Comparison of ENCODE assay signal across 11 mouse cellular contexts in the genomic region with DNA sequence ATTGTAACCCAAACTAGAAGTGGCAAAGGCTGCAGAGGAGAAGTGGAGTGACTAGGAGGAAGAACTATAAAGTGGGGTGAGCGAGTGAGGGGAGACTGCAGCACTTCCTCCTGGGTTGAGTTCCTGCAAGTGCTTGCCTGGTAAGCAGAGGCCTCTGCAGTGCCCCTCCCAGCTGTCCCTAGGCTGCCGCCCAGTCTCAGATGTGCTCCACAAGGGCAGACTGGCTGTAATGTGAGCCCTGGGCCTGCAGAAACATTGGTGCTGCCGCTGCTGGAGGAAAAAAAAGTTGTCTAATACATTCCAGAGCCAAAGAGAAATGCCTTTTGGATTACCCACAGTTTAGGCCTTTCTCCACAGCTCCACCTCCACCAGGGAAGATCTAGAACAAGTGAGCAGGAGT. TPM values are rescaled to one million over a fixed set of nuclear protein-coding genes. Genes with fewer than 3 reads are reported as not detected.
DNase-seq lines count a peak whose midpoint lies in the region; ATAC-seq and TF ChIP-seq lines count a peak whose summit lies in the region.
"Had no signal": no experiment of that assay in that cellular context is flagged by ENCODE, and none has a peak within 500 bp of the region (broad histone marks: within the 10 kb centered on the region; RNA-seq: fewer than 3 reads in every experiment).

No protein-coding gene starts in this region.

- no peak for ATAC-seq in kidney, postnatal 0 days (replicated peaks; ENCODE audit: low FRiP score, low read depth)
- no peak for ATAC-seq in embryonic facial prominence, embryonic 13.5 days (ENCODE audit: insufficient number of reproducible peaks, insufficient read depth, low FRiP score, low TSS enrichment, low read depth)
- ATAC-seq in heart, embryonic 15.5 days (replicated peaks; ENCODE audit: insufficient number of reproducible peaks, insufficient read depth, low FRiP score, low read depth) = no peak

- H3K27ac ChIP-seq in kidney, postnatal 0 days = no peak overlapping the region
- H3K27ac ChIP-seq in embryonic facial prominence, embryonic 13.5 days = peak overlapping the region; percentile 68
- peak overlapping the region; percentile 66 for H3K27ac ChIP-seq in heart, embryonic 15.5 days
- H3K27ac ChIP-seq: hindbrain, embryonic 13.5 days; kidney, embryonic 15.5 days had no signal

- no peak overlapping the region for H3K4me2 ChIP-seq in kidney, postnatal 0 days (ENCODE audit: low read length)
- no peak overlapping the region for H3K4me2 ChIP-seq in embryonic facial prominence, embryonic 13.5 days
- H3K4me2 ChIP-seq in heart, embryonic 15.5 days = no peak overlapping the region
- H3K4me2 ChIP-seq: hindbrain, embryonic 13.5 days; kidney, embryonic 15.5 days had no signal

- no peaks in the 10 kb centered on the region for H3K27me3 ChIP-seq in kidney, postnatal 0 days (ENCODE audit: insufficient read depth, low read length)
- no peaks in the 10 kb centered on the region for H3K27me3 ChIP-seq in embryonic facial prominence, embryonic 13.5 days
- H3K27me3 ChIP-seq in heart, embryonic 15.5 days = no peaks in the 10 kb centered on the region
- H3K27me3 ChIP-seq: hindbrain, embryonic 13.5 days; kidney, embryonic 15.5 days had no signal

- H3K9me3 ChIP-seq in kidney, postnatal 0 days (replicated peaks; ENCODE audit: low read length) = no peaks in the 10 kb centered on the region
- no peaks in the 10 kb centered on the region for H3K9me3 ChIP-seq in embryonic facial prominence, embryonic 13.5 days
- H3K9me3 ChIP-seq in heart, embryonic 15.5 days (replicated peaks) = no peaks in the 10 kb centered on the region
- H3K9me3 ChIP-seq: hindbrain, embryonic 13.5 days; kidney, embryonic 15.5 days had no signal

- H3K36me3 ChIP-seq in kidney, postnatal 0 days (ENCODE audit: insufficient read depth, low read length) = peaks cover 18% of the 10 kb centered on the region; the same call in 1 of the 2 replicates
- peaks cover 44% of the 10 kb centered on the region for H3K36me3 ChIP-seq in embryonic facial prominence, embryonic 13.5 days
- H3K36me3 ChIP-seq in heart, embryonic 15.5 days = peaks cover 17% of the 10 kb centered on the region

- no peak overlapping the region for H3K9ac ChIP-seq in kidney, postnatal 0 days (ENCODE audit: low read depth, low read length)
- no peak overlapping the region for H3K9ac ChIP-seq in embryonic facial prominence, embryonic 13.5 days
- H3K9ac ChIP-seq in heart, embryonic 15.5 days = no peak overlapping the region
- H3K9ac ChIP-seq: hindbrain, embryonic 13.5 days; kidney, embryonic 15.5 days had no signal

- DNase-seq in kidney, postnatal 0 days (ENCODE audit: low spot score) = peak; percentile 35
- no peak for DNase-seq in kidney, postnatal 10 days
- peak; percentile 36 for DNase-seq in mesoderm, embryonic 11.5 days (ENCODE audit: low read depth, low spot score)
- no peak for DNase-seq in kidney, postnatal 14 days
- DNase-seq in ovary, adult 18-20 months (ENCODE audit: low spot score) = no peak
- no peak for DNase-seq in thymus, postnatal 0 days (ENCODE audit: low spot score)
- DNase-seq: cerebellum, postnatal 36 days had no signal

- no peak overlapping the region for H3K4me3 ChIP-seq in kidney, postnatal 0 days (replicated peaks; ENCODE audit: low read depth, low read length)
- no peak overlapping the region for H3K4me3 ChIP-seq in embryonic facial prominence, embryonic 13.5 days
- no peak overlapping the region for H3K4me3 ChIP-seq in heart, embryonic 15.5 days
- H3K4me3 ChIP-seq: hindbrain, embryonic 13.5 days; kidney, embryonic 15.5 days had no signal

- WGBS in kidney, postnatal 0 days = 44% methylated on average over 3 of the region's 3 CpGs
- 27% methylated on average over 3 of the region's 3 CpGs for WGBS in embryonic facial prominence, embryonic 13.5 days
- 25% methylated on average over 3 of the region's 3 CpGs for WGBS in heart, embryonic 15.5 days

- H3K4me1 ChIP-seq in kidney, postnatal 0 days (replicated peaks; ENCODE audit: insufficient read depth, low read length) = no peaks in the 10 kb centered on the region
- H3K4me1 ChIP-seq in embryonic facial prominence, embryonic 13.5 days = peaks cover 9% of the 10 kb centered on the region
- H3K4me1 ChIP-seq in heart, embryonic 15.5 days (replicated peaks) = peaks cover 11% of the 10 kb centered on the region
- H3K4me1 ChIP-seq: hindbrain, embryonic 13.5 days had no signal

- TF ChIP-seq CTCF in kidney, postnatal 0 days (IDR thresholded peaks at IDR 0.05; ENCODE audit: low read depth) = no peak

RNA-seq across cellular contexts. Expression of a gene that starts 57.8 kb away (rescaled TPM):
- polyA plus RNA-seq in kidney, postnatal 0 days (2015; fragmentation: Nextera tagmentation; extraction: Ambion mirVana) = 2.2 and 2.4 TPM in 2 replicates
- polyA plus RNA-seq in embryonic facial prominence, embryonic 13.5 days (2015; fragmentation: Nextera tagmentation; extraction: Ambion mirVana) = 4.5 and 5.2 TPM in 2 replicates
- polyA plus RNA-seq in heart, embryonic 15.5 days (2015; fragmentation: Nextera tagmentation; extraction: Ambion mirVana) = 8.4 and 11.2 TPM in 2 replicates
- polyA plus RNA-seq in thymus, postnatal 0 days (2015; fragmentation: Nextera tagmentation; extraction: Ambion mirVana) = 9.9 TPM in 2 replicates

Comparison
In these comparisons a context has a peak if more than half of its experiments do, and no peak if none do; other contexts are left out.
1. DNase-seq: peak in kidney, postnatal 0 days (single experiment) and mesoderm, embryonic 11.5 days (single experiment); none in kidney, postnatal 10 days (single experiment), kidney, postnatal 14 days (single experiment), ovary, adult 18-20 months (single experiment) and thymus, postnatal 0 days (single experiment).